ENCODE assay signal across 18 mouse cellular contexts in the genomic region with DNA sequence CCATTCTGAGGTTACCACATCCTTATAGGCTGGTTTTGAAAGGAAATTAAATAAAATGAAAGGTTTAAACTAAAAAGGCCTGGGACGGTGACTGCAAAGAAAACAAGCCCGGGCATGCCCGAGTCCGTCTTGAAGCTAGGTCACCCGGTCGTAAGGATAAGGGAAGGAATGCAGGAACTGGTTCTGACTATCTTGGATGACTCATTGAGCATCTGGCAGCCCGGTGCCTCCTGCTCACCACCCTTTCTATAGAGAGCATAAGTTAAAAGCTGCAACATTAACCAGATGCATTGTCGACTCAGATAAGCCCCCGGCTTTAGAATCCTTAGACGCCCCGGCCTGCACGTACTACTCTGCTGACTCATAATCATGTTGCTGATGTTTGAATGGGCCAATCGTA. TPM values are rescaled to one million over a fixed set of nuclear protein-coding genes. Genes with fewer than 3 reads are reported as not detected.
"Had no signal": no experiment of that assay in that cellular context is flagged by ENCODE, and none has a peak within 500 bp of the region (broad histone marks: within the 10 kb centered on the region; RNA-seq: fewer than 3 reads in every experiment).

No protein-coding gene starts in this region.

RNA-seq across cellular contexts. Expression of a gene that starts 32.8 kb away (rescaled TPM):
- total RNA-seq: megakaryocyte progenitor cell, adult 5-6 weeks; midbrain, postnatal 0 days; monocyte, adult 5-6 weeks had no signal
- polyA plus RNA-seq: liver, embryonic 15.5 days; liver, postnatal 0 days; lung, adult 2 months; lung, embryonic 15.5 days; lung, postnatal 0 days; macrophage; midbrain, embryonic 11.5 days; midbrain, embryonic 13.5 days; midbrain, embryonic 15.5 days; midbrain, postnatal 0 days; neural tube, embryonic 12.5 days; neural tube, embryonic 14.5 days; small intestine, adult 2 months; stomach, embryonic 14.5 days; stomach, embryonic 16.5 days; thymus, postnatal 0 days had no signal
